Mouse (Mus musculus) right cerebral cortex, postnatal 36 days (tissue): ENCODE results near the gene Mecom.

Experiments
- DNase-seq, 2 experiments: peaks; one replicate each; pipeline ENCODE4 v3.0.0; 2022; ENCODE audit warnings: low spot score in 2 of 2, mixed read lengths in 1 of 2

Mecom gene

DNA sequence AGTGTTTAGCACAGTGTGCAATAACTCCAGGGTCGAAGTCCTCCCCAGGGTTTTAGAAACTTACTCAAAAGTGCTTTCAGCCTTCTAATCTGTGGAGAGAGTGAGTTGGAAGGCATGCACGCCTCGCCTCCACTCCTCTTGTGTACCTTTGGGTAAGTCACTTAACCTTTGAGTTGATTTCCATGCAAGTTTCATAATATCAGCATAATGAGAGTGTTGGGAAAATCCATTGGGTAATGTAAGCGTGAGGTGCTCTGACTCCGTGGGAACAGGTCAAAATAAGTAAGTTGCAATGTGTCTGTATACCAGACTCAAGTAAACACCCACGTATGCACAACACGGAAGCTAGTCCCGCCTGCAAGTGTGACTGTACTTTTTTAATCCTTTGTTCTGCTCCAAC lies 528.4 kb downstream of the Mecom start:
- no peak for DNase-seq

DNA sequence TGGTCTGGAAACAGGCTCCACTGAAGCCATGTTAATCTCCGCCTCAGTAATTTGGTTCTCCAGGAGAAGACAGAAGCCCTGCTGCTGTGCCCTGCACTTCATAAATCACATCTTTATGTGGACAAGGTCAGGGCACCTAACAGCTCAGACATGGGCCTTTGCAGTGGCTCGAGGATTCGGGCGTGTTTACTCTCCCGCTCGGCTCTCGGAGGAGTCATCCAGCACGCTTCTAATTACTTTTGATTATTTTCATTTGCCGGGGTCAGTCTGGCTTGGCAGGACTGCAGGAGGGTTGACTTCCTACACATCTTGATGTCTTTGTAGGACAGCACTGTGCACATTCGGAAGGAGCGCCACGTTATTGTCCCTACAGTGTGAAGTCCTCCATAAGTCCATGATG lies 529.6 kb downstream of the Mecom start:
- no peak for DNase-seq

DNA sequence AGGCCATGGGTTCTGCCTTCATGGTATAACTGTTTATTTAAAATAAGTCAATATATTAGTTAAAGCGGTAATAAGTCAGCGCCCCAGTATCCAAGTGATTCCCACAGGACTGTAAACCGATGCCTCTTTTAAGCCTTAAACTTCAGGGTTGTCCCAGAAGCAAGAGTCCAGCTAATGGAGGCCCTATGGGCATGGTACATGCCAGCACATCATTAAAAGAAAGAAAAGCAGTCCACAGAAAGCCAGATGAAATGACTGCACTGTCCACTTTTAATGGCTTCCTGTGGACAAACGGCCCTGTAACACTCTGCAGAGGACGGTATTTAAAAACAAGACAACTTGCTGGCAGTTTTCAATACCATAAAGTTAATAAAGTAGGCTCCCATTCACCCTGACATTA lies 531.0 kb downstream of the Mecom start:
- DNase-seq: no peak

DNA sequence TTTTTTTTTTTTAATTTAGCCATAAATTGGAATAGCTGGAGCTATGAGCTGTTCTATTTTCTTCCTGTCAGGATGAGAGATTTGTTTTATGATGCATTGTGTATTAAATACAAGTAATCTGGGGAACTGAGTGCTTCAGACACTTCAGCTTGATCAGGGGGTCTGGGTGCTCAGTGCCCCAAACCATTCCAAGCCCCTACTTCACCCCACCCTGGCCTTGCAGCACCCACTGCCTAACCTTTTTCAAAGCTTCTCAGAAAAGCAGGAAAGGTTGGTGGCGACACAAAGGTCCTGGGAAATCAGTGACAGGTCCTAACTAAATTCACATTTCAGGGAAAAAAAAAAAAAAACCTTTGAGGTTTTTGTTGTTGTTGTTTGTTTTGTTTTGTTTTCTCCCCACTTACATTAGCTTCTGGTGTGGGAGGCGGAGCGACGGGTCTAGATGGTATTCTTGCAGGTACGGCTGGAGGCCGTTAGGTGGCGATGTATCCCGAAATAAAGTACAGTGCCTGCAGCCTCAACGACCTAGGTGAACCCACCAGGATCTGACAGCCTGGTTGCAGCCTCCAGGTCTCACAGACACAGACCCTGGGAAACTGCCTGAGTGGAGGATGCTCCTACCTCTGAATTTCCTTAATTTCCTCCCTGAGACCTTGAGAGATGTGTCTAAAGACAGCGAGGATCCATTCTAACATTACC lies 532.7 kb downstream of the Mecom start:
- peak; percentile 19 to 44 for DNase-seq

DNA sequence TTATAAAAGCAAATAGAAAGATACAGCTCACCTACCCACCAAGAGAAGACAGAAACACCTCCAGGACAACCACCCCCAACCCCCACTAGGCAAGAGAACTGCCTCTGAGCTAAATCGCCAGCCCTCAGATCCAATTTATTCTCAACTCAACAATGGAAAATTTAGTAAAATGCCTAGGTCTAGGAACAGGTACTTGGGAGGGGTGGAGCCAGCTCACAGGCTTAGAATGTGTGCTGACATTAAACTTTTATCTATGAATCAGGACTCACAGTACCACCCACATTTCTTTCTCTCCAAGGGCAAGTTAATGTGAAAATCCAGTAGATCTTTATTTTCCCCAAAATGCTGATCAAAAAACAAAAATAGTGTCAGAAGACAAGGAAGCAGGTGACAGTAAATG lies 533.5 kb downstream of the Mecom start:
- DNase-seq: no peak

DNA sequence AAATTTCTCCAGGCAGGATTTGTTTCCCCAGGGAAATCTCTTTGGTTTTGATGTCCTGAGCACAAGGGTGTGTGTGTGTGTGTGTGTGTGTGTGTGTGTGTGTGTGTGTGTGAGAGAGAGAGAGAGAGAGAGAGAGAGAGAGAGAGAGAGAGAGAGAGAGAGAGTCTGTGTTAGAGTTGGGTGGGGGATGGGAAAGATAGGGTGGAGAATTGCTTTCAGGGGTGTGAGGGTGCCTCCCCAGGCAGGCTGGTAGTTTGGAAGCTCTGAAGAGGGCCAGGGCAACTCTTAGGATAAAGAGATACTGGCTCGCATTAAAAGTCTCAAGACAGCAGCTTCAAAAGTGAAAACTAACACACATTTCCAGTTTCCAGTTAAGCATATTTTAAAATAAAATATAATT lies 534.4 kb downstream of the Mecom start:
- no peak for DNase-seq

DNA sequence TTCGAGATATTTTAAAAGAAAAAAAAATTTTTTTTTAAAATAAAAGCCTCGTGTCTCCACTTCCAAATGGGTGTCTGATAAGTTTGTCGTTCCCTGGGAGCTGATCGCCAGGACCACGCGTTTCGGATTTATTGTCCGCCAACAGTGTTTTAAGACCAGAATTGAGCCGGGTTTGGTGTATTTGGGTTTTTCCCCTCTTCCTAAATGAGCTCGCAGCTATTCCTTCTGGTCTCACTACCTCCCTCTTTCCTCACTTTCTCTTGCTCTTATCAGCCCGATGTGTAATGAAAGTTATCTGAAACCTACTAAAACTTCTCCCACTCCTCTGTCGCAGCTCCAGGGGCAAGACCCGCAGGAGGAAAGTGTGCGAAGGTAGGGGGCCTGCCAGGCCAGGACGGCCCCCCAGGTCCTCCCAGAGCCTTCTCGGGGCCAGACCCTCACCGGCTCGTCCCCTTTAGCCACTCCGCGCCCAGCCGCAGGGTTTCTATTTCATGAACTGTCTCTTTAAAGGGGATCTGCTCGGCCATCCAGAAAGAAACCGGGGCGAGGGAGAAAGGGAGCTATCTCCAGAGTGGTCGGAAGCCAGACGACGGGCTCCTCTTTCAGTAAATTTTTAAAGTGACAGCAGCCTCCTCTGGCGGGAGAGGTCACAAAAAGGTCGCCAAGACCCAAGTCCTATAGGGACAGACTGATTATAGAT lies 535.0 kb downstream of the Mecom start:
- no peak for DNase-seq

DNA sequence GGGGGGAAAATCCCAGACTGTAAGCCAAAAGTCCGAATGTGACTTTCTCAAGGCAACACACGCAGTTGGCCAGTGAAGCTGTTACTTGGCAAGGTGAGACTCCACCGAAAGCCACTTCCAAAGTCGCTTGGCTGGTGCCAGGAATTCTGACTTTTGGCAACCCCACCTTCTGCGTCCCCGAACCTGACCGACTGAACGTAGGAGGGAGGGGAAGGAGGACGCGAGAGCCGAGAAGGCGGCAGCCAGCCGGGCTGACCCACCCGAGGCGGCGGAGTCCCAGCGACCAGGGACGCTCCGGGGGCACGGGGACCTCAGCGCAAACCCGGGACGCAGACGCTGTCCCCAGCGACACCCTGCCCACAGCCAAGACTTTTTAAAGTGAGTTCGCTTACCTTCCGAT lies 535.7 kb downstream of the Mecom start:
- DNase-seq: peak in 1 of 2 experiments; percentile 4

DNA sequence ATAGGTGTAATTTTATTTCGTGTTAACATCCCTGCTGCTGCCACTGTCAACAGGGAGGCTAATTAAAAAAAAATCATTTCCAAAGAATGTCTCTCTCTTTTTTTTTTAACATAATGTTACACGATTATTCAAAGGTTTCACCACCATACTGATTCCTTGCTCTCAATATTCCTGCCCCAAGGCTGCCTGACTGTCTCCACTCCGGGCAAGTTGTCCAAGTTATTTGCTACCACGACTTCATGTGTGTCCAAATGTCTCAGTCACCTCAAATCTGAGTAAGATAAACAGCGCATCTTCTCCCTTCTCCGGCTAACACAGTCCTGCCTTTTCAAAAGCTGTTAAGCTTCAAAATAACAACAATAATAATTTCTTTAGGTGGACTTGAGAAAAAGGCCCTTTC lies 536.1 kb downstream of the Mecom start:
- DNase-seq: no peak

DNA sequence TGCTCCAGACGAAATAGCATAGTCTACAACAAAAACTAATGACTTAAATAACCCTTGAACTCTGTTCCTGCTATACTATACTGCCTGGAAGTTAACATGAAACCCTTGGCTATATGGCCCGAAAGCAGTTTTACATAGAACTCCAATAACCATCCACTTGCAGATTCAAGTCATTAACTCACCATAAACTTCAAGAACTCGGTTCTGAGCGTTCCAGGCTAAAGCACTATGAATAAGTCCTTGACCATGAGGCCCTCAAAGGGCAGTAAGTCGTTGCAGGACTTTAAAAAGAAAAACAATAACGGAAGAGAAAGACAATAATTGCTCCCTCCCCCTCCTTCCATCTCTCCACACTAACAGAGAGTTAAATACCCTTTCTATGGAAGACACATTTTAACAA lies 536.9 kb downstream of the Mecom start:
- no peak for DNase-seq

DNA sequence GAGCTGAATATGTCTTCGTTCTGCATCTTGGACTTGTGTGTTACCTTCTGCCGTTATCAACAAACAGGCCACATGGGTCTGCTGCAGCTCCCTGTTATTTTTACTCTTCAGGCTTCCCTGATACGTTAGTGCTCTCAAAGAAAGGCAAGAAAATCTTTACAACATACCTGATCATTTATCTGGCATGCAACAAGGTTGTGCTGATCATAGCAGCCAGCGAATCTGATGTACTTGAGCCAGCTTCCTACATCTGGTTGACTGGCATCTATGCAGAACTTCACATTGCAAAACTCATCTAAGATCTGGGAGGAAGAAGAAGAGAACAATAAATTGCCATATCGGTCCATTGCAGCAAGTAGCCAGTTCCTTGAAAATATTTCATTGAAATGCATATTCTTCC lies 538.2 kb downstream of the Mecom start:
- DNase-seq: no peak

DNA sequence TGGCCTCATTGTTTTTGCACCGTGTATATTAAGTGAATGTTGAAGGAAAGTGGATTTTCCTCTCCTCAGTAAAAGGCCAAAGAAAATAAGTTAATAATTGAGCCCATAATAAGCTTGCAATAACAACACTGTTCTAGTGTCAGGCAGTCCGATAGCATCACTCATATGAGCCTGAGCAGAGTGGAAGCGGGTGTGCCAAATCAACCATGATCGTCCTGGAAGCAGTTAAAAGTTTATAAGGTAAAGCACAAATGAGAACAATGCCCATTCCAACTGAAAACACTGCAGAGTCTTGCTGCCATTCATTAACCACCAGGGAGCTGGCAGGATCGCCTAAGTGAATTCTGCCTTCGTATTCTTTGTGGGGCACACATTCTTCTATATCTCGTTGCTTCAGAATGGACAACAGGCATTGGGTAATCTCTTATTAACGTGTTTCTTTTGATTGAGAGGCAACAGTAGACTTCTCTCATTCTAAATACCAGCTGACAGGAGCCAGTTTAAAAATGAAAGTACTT lies 542.9 kb downstream of the Mecom start:
- no peak for DNase-seq

DNA sequence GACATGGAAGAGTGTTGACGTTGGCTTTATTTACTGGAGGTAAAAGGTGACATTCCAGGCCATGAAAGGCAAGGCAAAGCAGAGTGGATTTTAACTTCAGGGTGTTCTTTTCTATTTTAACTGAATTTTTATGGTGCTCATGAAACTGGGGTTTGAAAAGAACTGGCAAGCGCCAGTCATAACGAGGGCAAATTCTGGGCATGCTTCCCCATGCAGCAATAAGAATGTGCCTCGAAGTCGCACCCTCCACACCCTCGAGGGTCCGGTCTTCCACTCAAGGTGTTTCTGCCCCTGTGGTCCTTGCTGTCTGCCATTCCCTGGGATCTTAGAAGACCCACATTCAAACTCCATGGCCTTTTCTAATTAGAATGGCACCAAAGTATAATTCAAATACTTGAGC lies 547.5 kb downstream of the Mecom start:
- DNase-seq: no peak

DNA sequence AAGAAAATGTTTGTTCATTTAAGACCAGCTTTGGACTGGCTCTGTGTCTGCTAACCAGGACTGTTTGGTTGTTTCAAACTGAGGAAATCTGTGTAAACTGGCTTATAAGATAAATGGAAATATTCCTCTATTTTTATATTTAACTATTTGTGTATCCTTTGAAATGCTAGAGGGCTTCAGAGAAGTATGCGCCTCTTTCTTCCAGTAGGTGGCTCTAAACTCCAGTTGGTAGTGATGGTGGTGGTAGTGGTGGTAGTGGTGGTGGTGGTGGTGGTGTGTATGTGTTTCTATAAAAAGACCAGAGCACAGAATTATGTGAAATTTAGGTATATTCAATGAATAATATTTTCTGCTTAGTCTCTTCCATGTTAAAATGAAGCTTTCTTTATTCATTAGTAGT lies 548.8 kb downstream of the Mecom start:
- no peak for DNase-seq

DNA sequence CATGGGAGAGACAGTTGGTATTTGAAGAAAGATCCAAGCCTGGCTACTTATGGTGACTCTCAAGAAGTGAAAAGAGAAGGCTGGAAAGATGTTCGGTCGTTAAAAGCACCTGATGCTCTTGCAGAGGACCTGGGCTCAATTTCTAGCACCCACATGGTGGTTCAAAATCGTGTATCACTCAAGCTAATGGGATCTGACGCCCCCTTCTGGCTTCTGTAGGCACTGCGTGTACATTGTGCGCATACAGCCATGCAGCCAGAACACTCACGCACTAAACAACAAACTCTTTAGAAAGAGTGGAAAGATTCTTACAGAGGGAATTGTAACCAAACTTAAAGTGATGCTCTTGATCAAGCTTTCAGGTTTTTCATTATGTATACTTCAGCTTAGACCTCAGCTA lies 550.7 kb downstream of the Mecom start:
- no peak for DNase-seq

DNA sequence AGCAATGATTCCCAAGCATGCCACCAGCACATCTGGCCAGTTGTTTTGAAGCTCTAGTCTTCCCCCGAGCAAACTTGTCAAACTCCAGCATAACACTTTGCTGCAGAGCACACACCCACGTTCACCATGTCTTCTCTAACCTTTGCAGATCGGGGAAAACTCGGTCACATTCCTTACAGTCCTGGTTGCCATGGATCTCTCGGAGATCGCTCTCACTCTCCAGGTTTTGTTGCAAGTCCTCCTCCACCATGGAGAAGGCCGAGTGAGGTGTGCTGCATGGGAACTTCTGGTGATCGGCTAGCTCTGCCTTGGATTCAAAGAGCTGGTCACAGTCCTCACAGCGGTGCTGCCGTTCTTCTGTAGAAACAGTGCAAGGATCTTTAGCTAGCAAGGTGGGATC lies 554.5 kb downstream of the Mecom start:
- no peak for DNase-seq

DNA sequence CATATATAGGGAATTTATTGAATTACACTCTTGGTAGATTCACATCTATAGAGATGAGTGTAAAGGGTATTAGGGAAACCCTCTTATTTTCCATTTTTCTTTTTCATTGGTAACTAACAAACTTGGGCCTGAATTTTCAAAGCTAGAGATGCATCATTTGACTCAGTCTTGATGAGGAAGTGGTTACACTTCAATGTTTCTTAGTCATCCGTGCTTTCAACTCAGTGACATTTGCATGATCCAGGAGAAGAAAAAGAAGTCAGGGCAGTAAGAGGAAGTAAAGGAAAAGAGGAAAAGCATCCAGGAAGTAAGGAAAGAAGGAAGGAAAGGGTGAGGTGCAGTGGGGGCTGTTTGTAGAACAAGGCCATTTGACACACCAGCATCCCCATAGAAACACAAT lies 556.3 kb downstream of the Mecom start:
- DNase-seq: no peak

DNA sequence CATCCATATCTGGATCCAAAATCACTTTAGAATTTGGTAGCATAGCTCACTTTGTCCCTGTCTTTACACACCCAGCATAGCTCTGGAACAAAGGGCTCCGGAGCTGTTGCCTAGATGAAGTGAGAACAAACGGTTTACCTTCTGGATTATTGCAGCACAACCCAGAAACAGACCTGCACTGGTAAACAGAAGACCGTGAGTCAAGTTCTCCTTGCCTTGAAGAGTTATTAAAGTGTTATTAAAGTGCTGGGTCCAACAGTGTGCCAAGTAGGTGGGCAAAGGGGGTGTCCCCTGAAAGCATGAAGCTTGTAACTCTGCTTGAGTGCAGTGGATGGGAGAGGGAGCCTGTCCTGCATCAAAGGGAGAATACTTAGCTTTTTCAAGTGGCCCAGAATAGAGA lies 563.4 kb downstream of the Mecom start:
- no peak for DNase-seq

DNA sequence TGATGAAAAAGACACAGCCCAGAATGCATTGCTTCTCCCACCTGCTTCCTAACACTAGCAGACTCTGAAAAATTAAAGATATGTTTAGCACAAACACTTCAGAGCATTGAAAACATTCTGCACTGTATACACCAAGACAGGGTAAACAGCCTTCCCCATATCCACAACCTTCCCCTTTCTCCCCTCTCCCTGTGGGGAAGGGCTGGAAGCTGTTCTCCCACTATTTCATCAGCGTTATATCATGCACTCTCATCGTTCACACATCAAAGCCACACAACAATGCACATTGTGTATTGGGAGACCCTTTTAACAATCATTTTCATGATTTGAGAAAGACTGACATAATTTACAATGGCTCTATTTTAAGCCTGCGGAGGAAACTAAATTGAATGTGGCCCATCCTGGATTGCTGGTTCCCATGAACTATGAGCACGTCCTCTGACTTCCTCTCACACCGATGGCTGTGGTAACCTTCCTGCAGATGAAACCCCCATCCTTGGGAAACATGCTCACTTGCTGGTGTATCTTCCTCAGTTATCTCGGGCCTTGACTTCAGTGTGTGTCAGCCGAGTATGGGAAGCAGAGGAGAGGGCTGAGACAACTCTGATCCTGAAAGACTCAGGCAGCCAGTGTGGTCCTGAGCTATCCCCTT lies 566.4 kb downstream of the Mecom start:
- DNase-seq: no peak

DNA sequence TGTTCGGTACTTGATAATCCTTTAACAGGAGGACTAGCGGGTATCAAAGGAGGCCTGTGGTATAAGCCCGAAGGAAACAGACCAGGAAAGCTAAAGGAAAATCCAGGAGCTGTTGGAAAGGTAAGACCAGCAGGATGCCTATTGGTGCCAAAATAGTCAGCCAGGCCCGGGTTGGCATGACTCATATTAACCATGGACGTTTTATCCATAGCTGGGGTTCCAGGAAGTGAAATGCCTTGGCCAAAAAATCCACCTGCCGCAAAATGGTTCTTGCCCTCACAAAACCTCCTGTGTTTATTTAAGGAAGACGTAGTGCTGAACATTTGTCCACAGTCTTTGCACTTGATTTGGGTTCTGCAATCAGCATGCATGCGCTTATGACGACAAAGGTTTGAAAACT lies 567.3 kb downstream of the Mecom start:
- DNase-seq: no peak

DNA sequence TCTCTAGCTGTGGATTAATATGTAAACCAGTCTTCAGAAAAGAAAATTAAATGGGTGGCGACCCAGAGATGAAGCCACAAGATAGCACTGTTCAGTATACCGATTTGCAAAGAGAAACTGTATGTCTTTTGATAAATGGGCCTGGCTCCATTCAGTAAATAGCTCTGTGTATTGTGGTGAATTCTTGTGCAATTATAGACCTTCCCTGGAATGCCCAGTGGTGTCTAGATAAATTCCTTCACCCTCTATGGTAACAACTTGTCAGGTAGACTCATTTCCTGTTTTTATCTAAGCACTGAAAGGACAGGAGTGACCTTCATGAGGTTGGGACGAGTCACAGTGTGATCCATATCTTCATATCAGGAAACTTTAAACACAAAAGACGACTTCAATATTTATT lies 571.2 kb downstream of the Mecom start:
- no peak for DNase-seq

DNA sequence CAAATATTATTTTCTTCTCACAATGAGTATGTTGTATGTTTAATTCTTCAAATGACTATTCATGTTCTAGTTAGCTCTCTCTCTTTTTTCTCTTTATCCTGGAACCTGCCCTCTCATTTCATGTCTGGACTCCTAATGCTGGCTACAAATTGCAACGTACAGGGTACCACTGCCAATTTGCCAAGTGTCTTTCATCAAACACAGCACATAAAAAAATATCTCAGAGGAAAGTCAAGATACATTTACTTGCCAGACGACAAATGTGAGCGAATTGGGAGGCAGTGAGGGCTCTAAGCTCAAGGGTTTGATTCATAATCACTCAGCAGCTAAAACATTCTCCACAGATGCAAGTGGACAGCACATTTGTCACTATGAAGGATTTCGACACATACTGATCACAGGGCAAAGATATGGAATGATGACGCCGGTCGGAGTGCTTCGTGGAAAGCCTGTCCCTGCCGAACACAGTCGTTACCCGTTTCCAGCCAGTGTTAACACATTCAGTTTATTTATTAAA lies 579.3 kb downstream of the Mecom start:
- DNase-seq: no peak

DNA sequence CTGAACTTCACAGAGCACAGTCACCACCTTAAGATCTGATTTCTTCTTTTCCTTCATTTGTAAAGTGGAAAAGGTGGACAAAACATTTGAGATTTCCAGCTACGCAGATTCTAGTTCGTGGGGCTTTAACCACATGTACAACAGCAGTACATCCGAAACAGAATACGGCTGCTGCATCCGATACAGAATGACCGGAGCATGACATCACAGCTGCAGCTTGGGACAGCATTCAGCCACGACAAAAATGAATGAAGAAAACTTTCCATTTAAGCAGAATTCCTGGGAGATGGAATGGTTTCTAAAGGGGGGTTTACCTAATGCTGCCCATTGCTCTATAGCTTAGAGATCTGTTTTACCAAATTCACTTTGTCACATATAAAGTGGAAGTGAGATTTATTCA lies 583.9 kb downstream of the Mecom start:
- DNase-seq: no peak
